Mouse (Mus musculus): ENCODE measurements around the gene Lyz1.
"Not testable (repeated sequence)": the region's sequence is repeated elsewhere in the genome, so short reads cannot be mapped to it uniquely, and the experiment has no call there.

The Lyz1 gene

GRCm38 (mm10) chr10:117292671-117293070 is at the start of gene Lyz1:
Lyz1 (minus strand) TSS chr10:117292868.
- no peak for DNase-seq (ENCODE audit: low spot score)

- no peak for DNase-seq (ENCODE audit: low spot score)
These were observed 49.7 kb upstream of the Lyz1 start for GRCm38 (mm10) chr10:117342406-117342805.

GRCm38 (mm10) chr10:117341029-117341428 is 48.4 kb upstream of the Lyz1 start:
- no peak for DNase-seq (ENCODE audit: low spot score)

- no peak for DNase-seq (ENCODE audit: low spot score)
These were observed 46.6 kb upstream of the Lyz1 start for GRCm38 (mm10) chr10:117339241-117339640.

GRCm38 (mm10) chr10:117337946-117338345 is 45.3 kb upstream of the Lyz1 start:
- no peak for DNase-seq (ENCODE audit: low spot score)

GRCm38 (mm10) chr10:117335649-117336048 is 43.0 kb upstream of the Lyz1 start:
- DNase-seq (ENCODE audit: low spot score) = no peak

- peak; percentile 20 for DNase-seq (ENCODE audit: low spot score)
These were observed 37.9 kb upstream of the Lyz1 start for GRCm38 (mm10) chr10:117330521-117330920.

- DNase-seq (ENCODE audit: low spot score) = no peak
These were observed 31.1 kb upstream of the Lyz1 start for GRCm38 (mm10) chr10:117323782-117324181.

GRCm38 (mm10) chr10:117322630-117323029 is 30.0 kb upstream of the Lyz1 start:
- DNase-seq (ENCODE audit: low spot score) = no peak

- no peak for DNase-seq (ENCODE audit: low spot score)
These were observed 27.9 kb upstream of the Lyz1 start for GRCm38 (mm10) chr10:117320571-117320981.

- DNase-seq (ENCODE audit: low spot score) = no peak
These were observed 23.7 kb upstream of the Lyz1 start for GRCm38 (mm10) chr10:117316391-117316790.

GRCm38 (mm10) chr10:117313133-117313532 is 20.5 kb upstream of the Lyz1 start:
- no peak for DNase-seq (ENCODE audit: low spot score)

GRCm38 (mm10) chr10:117312168-117312567 is 19.5 kb upstream of the Lyz1 start:
- DNase-seq (ENCODE audit: low spot score) = no peak

GRCm38 (mm10) chr10:117304371-117304770 is 11.7 kb upstream of the Lyz1 start:
- no peak for DNase-seq (ENCODE audit: low spot score)

GRCm38 (mm10) chr10:117301688-117302087 is 9.0 kb upstream of the Lyz1 start:
- no peak for DNase-seq (ENCODE audit: low spot score)

- DNase-seq (ENCODE audit: low spot score) = no peak
These were observed 7.3 kb upstream of the Lyz1 start for GRCm38 (mm10) chr10:117299901-117300520.

- DNase-seq (ENCODE audit: low spot score) = no peak
These were observed 6.4 kb upstream of the Lyz1 start for GRCm38 (mm10) chr10:117299106-117299505.

GRCm38 (mm10) chr10:117298336-117298735 is 5.7 kb upstream of the Lyz1 start:
- DNase-seq (ENCODE audit: low spot score) = no peak

- DNase-seq (ENCODE audit: low spot score) = not testable (repeated sequence)
These were observed 1.7 kb downstream of the Lyz1 start for GRCm38 (mm10) chr10:117290936-117291335.

GRCm38 (mm10) chr10:117290046-117290870 is 2.4 kb downstream of the Lyz1 start:
- DNase-seq (ENCODE audit: low spot score) = no peak

GRCm38 (mm10) chr10:117289034-117289505 is 3.6 kb downstream of the Lyz1 start:
- DNase-seq (ENCODE audit: low spot score) = not testable (repeated sequence)

- no peak for DNase-seq (ENCODE audit: low spot score)
These were observed 4.3 kb downstream of the Lyz1 start for GRCm38 (mm10) chr10:117288197-117289033.

All from urinary bladder, postnatal 14 days (tissue).